Mouse (Mus musculus) retina, postnatal 1 day (tissue): ENCODE measurements around the gene Blnk.

ENCODE experiments used
- DNase-seq: peaks from one replicate; pipeline ENCODE4 v3.0.0-alpha.2; 2012

Blnk gene

DNA sequence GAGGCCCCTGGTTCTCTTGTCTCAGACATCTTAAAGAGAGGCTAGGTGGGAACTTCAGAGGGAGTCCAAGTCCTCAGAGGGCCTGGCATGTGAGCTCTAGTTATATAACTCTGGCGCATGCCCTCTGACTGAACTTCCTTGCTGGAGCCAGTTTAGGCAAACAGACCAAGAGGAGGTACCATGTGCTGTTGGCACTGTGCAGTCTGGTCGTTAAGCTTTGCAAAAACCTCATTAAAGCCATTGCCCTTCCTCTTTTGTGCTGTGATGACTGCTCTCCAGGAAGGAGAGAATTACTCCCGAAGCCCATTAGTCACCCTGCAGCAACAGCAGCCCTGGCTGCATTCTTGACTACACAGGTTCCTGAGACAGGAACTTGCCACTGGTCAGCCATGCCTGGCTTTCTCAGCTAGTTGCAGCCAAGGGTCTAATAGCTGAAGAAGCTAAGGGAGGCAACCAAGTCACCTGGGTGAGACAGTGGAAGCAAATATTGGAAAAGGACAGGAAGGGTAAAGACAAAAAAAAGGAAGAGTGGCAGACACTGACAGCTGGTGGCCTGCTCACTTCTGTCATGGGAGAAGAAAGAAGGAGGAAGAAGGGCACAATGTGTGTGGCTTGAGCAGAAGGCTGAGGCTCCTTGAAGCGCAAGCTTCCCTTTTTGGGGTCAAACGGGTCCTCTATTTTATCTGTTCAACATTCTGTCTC is 4.3 kb upstream of the Blnk start:
- DNase-seq, result no peak

DNA sequence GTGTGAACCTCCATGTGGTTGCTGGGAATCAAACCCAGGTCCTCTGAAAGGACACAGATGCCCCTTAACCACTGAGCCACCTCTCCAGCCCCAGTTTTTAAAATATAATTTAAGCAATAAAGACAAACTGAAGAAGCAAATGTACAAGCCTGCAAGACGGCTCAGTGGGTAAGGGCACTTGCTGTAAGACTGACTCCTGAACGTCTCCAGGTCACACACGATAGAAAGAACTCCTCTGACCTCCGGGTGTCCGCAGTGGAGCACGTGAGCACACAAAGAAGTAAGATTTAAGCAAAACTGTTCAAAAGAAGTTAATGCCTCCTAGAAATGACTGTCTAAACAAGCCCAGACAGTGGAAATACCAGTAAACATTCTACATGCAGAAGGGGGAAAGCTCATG is 2.4 kb upstream of the Blnk start:
- no peak for DNase-seq

DNA sequence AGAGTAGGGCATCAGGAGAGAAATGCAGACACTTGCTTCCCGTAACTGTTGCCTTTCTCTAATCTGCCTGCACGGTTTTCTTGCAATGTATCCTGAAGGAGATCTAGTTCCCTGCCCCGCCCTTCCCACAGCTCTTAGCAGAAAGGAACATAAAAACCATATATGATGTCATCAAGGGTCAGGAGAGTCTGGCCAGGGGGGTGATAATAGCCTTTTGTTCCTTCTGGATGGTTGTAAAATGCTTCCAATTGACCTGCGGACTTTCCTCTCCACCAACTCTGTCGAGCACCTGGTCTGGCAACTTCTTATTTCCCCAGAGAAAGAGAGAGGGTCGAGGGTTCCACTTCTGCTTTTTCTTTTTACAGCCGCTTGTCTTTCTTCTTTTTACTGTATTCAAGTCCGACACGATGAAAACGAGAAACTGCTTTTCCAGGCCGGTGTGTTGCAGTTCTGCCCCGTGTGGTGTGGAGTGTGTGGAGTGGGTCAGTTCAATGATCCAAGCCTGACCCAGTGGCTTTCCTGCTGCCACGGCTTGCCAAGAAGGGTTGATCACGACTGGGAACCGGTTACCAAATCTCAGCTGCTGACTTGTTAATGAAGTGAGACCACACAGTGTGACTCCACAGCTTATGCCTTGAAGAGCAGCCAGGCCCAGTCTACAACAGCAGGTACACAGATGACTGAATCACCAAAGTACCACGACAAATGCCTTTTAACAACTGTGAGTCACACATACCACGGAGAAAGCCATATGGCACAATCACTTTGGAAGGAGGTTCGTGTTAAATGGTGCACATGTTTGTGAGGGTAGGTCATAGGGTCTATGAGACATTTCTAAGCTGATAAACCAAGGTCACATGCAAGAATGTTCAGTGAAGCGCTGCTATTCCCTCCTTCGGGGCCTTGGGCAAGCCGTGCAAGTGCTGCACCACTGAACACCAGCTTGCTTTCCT is 1.4 kb upstream of the Blnk start:
- peak; percentile 14 for DNase-seq

DNA sequence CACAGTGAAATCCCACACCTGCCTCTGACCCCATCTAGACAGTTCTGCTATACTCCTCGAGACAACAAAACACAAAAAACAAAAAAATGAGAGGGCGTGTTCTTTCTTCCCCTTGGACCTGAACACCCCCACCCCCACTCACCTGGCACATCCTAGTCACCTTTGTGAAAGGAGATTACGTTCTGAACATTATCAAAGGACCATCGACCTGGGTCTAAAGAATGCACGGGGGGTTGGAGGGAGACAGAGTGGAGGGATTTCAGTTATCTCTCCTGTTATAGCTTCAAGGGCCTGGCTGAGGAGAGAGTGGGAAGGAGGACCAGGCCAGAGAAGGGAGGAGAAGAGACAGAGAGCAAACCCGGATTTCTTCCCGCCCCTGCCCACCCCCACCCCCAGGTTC is 576 bp upstream of the Blnk start:
- no peak for DNase-seq

DNA sequence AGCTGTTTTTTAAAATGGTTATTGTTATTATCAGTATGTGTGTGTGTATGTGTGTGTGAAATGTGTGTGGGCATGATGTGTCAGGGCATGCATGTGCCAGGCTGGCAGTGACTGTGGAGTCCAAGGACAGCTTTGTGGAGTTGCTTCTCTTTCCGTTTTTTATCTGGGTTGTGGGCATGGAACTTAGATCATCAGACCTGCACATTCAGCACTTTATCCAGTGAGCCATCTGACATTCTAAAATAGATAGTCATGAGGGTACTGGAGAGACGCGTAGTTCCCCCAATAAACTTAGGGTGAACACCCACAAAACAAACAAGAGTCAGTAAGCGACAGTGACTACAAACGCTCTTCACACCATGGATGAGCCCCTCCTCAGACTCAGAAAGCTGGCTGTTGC is 979 bp downstream of the Blnk start:
- no peak for DNase-seq

DNA sequence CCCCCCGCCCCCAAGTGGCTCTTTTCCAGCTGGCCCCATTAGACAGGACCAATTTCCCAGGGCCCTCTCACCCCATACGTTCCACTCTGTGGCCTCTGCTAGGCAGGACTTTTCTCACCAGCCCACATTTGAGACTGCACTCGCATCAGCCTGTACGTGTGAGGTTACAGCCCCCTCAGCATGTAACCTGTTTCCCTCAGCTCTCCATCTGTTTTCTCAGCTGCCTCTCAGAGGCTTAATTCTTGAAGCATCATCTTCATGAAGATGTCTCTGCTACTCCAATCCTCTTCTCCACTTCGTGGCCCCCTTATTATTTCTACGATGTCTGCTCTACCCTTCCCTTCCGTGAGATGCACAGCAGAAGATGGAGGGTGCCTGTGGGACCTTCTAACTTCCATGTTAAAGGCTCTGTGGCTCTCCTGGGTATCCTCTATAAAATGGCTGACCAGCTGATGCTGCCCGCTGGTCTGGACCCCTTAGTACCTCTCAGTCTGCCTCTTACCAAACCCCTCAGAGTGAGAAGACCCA is 1.8 kb downstream of the Blnk start:
- no peak for DNase-seq

DNA sequence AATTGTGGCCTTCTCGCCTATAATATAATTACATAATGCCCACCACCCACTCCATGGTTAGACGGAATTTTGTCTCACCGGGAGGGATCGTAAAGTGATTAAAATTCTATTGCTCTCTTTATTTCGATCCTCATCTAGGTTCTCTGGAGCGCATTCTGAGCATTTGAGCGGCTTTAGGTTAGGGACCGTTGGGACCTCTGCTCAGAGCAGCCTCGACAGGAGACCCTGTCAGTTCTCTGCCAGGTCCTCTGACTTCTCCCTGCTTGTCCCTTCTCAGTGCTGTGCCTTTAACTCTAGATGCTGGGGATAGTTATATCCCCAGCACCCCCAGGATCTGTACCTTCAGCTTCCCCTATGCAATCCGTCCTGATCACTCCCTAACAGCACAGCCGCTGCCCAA is 2.2 kb downstream of the Blnk start:
- DNase-seq, result no peak

DNA sequence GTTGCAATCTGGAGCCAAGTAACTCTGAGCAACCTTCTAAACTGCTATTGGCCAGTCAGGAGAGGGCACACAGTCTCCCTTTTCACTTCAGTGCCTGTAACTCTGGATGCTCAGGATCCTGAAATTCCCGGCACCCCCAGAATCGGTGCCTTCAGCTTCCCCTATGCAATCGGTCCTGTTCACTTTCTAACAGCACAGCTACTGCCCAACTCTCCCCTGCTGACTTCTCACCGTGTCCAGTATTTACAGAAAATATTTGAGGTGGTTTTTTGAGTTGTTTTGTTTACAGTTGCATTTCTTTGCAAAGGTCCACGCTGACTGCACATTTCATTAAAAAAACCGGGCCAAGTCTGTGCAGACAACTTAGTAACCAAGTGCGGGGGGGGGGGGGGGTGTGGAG is 2.7 kb downstream of the Blnk start:
- no peak for DNase-seq

DNA sequence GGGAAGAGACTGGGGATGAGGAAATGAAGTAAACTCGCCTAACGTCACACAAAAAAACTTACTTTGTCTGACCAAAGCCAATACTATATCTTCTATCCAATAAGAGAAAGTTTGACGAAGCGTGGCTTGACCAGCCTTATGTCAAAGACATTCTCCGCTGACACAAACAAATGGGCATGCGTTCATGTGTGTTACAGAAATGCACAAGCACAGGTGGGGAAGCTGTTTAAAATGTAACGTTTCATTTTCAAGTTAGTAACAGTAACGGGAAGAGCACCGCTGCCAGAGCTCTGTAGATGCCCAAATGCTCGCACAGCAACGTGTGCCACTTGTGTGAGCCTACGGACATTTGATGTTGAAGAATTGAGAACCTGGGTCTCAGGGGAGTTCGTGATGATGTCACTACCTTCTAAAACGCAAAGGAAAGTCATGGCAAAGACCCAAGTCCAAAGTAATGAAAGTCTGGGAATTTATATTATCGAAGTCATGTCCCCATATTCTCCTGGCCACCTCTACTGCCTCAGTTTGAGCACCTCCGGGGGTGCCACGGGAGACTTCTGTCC is 3.5 kb downstream of the Blnk start:
- no peak for DNase-seq

DNA sequence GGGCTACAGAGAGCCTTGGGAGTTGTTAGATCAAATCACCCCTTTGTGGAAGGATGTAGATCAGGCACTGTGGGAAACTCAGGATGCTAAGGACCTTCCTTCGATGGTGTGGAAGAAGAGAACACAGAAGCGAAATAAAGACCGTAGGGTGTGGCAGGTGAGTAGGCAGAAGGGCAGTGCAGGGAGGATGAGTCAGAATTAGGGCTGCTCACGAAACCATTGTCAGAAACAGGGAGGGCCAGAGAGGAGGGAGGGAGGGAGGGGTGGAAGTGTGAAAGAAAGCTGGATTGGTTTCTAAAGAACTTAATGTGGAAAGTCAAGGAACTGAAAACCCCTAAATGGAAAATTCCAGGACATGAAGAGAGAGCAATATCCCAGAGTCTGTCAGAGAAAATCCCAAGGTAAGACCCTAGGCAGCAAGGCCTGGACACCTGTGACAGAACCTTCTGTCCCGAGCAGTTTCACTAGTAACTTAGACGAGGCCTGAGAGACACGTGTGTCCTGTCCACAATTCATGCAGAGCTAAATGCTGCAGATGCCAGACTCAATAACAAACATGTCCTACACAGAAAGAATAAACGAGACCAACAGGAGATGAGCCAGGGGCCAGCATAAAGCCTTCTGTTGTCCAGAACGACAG is 4.3 kb downstream of the Blnk start:
- no peak for DNase-seq

DNA sequence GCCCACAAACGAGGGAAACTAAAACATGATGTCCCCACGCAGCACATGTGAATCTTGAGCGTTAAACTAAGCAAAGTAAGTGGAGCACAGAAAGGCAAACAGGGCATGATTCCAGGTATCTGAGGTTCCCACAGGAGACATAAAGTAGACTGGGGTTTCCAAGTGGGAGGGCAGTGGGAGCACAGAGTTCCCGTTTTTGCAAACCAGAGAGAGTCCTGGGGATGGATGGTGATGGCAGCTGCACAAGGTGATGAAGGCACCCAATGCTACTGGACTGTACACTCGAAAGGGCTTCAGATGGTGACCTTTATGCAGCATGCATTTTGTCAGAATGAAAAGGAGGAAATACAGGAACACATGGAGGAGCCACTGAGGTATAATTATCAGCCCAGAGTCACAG is 5.5 kb downstream of the Blnk start:
- no peak for DNase-seq

DNA sequence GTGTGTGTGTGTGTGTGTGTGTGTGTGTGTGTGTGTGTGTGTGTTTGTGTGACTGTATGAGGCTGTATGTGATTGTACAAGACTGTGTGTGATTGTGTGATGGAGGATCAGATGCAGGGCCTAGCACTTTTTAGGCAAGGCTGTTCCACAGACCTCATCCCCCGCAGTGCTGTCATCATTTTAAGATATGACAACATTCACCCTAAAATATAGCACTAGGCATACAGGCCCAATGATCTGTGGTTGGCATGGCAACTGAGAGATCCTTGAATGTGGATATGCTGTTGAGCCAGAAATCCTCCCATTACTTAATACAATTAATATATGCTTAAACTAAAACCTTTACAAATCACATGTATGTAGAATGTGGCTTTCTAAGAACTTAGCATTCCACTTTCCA is 9.8 kb downstream of the Blnk start:
- no peak for DNase-seq

DNA sequence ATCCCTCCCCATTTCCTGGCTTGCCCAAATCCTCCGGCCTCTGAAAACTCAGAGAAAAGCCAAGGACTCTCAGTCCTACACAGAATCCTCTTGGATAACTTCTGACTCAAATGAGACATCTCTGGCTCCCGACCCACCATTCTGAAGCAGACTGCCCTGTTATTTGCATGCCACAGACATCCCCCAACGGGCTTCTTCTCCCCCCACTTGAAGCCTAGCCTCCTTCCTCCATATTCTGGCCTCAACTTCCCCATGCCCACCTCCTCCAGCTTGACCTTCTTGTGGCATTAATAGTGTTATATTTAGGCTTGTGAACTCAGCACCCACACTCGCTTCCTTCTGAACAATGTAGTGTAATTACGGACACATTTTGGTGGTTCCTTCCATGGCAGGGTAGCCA is 13.7 kb downstream of the Blnk start:
- no peak for DNase-seq

DNA sequence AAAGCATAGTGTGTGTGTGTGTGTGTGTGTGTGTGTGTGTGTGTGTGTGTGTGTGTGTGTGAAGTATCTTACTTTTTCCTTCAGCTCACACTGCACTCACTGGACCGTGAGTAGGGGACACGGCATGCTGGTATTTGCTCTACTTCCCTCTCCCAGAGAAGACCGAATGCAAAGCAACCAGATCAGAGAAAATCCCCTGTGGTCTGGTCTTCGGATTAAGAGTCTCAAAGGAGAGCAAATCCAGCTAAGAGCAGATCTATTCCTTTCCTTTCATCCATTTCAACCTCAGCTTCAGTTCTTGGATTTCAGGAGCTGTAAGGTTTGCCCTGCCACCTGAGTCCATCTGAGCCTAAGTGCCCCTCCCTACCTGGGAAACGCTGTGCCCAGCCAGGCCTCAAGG is 16.3 kb downstream of the Blnk start:
- peak; percentile 57 for DNase-seq

DNA sequence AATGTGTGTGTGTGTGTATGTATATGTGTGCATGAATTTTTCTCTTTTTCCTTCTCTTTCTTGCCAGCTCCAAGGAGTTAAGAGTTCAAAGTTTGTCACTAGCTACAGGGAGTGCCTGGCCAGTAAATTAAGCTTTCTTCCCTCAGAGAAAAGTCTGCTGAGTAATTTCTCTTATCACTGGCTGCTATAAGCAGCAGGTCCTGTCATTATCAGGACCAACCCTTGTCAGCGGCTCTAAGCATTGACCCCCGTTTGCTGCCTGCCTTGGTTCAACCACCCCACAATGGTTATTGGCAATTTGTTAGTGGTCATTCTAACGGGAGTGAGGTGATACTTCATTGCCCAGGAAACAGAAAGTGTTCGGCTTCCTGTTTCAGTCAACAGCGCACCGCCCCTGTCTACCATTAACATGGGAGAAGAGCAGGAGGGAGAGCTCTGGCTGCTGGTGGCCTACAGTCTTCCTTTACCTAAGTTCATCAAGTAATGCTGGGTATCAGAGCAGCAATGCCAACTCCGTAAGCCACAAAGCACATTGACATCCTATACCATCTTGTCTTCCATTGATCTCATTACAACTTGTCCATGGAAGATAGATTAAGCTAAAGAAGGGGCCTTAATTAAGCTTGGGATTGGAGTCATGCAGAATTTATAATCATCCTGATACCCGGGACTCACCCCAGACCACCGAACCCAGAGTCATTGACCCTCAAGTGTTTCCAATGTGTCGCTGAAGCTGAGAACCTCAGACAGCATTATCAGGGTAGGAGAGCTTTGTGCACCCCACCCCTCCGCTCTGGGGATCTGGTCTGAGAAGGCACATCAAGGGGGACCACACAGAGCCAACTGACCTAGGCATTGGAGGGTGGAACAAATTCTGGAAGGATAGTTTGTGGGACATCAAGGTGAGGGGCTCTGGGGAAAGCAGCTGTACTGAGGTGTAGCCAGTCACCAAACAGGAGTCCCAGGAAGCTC is 17.1 kb downstream of the Blnk start:
- DNase-seq, result no peak

DNA sequence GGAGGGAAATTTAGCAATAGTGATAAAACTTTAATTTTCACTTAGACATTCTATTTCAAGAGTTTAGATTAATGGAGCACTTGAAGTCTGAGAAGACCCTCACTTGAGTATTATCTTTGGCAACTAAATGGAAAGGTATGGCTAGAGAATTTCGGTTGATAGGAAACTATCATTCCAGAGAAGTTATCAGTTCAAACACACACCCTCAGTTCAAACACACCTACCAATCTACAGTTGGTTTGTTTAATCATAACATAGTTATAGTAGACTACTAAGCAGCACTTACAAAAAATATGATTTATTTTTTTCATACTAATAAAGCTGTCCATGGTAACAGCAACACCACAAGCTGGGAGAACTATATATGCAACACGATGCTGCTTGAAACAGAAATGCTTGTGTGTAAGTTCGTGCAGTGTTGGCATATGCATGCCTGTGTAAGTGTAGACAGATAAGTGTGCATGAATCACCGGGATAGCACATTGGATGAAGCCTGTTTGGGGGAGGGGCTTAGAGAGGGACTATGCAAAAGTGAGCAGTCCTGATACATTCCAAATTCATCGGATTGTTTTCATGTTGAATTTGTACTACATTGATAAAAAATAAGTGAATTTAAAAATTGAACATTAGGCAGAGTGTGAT is 22.9 kb downstream of the Blnk start:
- DNase-seq, result no peak

DNA sequence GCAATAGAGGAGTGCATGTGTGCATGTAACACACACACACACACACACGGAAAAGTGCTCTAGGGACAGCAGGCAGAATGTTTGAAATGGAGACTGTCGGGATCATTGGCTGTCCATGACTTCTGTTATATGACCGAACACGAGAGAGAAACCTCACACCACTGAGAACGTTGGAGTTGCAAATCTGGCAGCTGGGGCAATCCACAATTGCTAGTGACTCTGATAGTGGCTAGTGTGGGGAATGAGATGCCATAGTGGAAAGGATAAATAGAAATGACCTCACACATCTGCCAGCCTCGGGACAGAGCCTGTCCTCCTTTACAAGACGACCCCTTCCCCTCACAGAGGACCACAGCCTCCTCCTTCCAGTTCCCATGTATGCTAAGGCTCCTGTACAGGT is 23.6 kb downstream of the Blnk start:
- no peak for DNase-seq

DNA sequence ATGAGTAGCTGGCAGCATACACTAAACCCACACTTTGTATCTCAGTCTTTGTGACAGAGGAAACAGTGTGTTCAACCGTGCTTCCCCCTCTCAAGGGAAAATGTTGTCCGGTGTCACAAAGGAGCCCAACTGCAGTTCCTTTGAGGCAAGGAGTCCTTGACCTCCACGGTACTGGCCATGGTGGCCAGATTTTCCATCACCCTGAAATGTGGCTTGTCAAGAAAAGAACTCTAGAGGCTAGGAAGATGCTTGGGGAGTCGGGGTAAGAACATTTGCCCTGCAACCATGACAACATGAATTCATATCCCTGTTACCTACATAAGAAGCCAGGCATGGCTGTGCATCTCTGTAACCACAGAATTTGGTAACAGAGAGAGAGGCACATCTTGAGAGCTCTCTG is 24.0 kb downstream of the Blnk start:
- no peak for DNase-seq

DNA sequence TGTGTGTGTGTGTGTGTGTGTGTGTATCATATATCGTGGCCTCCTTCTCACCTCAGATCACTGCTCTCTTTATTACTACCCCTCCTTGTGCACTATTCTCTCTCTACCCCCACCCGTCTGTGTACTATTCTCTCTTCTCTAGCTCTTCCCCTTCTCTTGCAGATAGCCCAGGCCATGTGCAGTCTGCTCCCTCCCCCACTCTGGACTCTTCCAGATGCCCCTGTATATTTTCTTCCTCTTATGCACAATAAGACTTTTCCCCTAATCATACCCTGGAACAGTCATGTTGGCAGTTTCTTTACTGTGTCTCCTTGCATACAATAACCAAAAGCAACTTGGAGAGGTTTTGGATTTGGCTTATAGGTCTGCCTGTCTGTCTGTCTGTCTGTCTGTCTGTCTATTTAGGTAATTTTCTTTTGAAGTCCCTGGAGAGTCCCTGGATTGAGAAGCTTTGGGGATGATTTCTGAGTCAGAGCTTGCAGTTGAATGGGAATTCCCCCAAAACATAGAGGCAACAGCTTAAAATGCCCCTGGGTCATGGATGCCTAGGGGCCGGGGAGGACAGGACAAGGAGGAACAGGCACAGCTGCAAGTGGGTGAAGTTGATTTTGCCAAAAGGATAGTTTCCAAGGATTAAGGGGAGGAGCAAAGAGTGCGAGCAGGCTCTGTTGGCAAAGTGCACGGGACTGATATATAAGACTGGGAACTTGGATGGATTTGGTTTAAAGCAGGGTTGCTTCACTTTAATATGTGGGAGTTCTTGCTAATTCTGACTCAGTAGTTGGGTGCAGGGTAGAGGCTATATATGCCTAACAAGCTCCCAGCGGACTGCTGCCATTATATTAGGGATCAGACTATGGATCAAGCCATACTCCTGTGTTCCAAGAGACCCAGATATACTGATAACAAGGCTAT is 29.1 kb downstream of the Blnk start:
- no peak for DNase-seq

DNA sequence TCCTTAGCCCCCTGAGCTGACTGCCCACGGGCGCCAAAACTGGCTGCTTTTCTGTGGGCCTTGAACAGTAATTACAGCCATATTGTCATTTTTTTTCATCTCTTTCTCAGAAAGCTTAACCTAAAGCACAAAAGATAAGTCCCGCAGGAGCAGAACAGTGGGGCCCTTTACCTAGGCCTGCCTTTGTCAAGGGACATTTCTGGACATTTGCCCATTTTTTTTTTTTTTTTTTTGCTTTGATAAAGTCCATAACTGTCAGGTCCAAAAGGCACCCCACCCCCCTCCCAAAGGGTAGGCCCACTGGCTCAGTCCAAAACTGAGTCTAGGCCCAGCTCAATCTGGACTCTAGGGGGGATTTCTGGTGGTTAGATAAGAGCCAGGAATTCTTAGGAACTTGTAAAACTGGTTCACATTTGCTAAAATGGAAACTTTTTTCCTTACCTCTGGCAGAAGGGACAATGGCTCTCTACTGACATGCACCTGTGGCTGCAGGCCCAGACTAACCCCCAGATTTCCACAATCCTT is 29.9 kb downstream of the Blnk start:
- DNase-seq, result no peak
